Mouse (Mus musculus): ENCODE measurements around the gene Ttll9. TPM values are rescaled to one million over a fixed set of nuclear protein-coding genes. Genes with fewer than 3 reads are reported as not detected.

The Ttll9 gene
- total RNA-seq, 2 experiments from 2014 or later, result not detected

DNA sequence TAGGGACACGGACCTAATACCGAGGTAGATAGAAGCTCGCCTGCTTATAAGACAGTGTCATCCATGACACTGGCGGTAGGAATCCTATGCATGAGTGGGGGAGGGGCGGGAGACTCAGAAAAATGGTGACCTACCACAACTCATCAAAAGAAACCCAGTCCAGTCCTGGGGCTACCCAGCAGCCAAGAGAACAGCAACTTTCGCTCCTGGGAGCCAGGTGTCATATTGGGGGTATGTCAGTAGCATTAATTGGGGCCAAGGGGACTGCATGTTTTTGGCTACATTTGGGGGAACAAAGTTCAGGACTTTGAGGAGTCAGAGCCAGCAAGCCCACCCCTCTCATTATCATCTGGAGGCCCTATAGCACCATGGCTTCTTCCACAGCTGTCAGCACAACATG is 88.8 kb downstream of the Ttll9 start:
- DNase-seq, result no peak

DNA sequence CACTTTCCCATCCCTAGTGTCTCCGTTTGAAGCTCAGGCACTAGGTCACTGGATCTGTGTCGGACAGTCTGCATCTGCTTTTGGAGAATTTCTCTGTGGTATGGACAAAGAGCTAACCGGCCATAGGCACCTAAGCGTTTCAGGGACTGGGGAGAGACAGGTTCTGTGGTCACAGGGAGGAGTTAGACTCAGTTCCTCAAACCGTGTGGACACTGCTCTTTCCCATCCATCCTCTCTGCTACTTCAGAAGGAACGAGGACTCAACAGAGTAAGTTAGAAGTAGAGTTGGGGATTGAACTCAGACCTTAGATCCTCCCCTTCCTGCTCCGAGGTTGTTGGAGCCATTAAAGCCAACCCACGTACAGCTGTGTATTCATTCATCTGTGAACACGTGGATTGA is 89.3 kb downstream of the Ttll9 start:
- no peak for DNase-seq

DNA sequence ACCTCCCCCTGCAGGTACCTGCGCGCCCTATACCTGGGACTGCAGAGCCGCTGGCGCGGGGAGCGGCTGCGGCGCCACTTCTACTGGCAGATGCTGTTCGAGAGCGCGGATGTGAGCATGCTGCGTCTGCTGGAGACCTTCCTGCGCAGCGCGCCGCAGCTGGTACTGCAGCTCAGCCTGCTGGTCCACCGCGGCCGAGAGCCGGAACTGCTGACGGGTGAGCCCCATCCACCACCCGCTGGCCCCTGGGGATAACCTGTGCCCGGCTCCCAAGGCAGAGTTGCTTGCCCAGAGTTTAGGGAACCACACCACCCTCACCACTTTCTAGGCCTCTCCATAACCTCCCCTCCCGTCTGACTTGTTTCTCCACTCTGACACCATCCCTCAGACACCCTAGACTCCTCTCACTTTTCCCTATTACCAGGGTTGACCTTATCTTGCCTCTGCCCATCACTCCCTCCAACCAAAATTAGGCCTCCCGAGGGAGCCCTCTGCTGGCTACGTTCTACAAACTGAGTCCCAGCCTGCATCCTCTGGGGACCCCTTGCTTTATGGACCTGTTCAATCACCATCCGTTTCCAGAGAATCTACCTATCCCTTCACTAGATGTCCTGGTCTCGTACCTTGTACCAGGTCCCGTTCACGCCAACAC is 90.5 kb downstream of the Ttll9 start:
- DNase-seq, result no peak

DNA sequence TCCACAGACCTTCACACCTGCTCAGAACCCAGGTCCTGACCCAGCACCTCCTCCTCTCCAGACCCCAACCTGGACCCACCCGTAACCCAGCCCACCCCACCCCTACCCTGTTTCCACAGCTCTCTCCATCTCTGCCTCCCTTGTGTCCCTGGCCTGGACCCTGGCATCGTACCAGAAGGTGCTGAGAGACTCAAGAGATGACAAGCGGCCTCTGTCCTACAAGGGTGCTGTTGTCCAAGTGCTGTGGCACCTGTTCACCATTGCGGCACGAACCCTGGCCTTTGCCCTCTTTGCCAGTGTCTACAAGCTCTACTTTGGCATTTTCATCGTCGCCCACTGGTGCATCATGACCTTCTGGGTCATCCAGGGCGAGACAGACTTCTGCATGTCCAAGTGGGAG is 91.6 kb downstream of the Ttll9 start:
- no peak for DNase-seq

DNA sequence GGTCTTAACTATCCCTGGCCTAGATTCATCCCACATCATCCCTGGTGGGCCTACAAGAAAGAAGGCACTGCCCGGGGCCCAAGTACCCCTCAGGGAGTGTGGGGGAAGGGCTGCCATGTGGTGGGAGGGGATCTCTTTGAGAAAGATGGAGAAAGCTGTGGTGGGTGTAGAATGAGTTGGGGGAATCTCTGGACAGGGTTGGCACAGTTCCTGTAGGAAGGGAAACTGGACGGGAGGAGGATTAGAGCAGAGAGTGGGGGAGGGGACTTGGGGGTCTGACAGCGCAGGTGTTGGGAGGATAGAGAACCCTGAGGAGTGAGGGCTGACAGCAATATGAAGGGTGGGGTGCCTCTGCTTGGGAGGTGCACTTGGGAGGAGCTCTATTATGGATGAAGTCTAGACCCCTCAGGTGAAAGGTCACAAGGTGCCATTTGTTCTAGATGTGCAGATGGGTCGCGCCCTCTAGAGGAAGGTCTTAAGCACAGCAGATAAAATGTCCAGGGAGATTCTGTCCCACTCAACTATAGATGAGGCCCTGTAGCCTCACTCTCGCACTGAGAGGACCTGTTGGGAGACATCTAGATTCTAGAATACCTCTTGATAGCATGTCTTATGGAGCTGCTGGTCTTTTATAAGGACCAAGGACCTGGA is 93.1 kb downstream of the Ttll9 start:
- DNase-seq, result no peak

Other genes with a start within 250 kb of the Ttll9 start
- gene Id1, start 226.2 kb upstream of the Ttll9 start, total RNA-seq (2021), result 10 to 100 TPM in 1 of 2 experiments, 1 to 10 TPM in 1; 9.7 to 14.0 TPM
- 1 to 10 TPM; 2.2 to 2.7 TPM for gene Cox4i2, start 208.3 kb upstream of the Ttll9 start, total RNA-seq (2021)
- gene Bcl2l1, start 130.8 kb upstream of the Ttll9 start, total RNA-seq (2021), result 10 to 100 TPM; 13.8 to 16.4 TPM
- gene Tpx2, start 114.5 kb upstream of the Ttll9 start, total RNA-seq (2021), result 1 to 10 TPM in 1 of 2 experiments, under 1 TPM in 1; 0.92 to 1.5 TPM
- 100 to 1,000 TPM; 290 to 471 TPM for gene Mylk2, start 51.1 kb upstream of the Ttll9 start, total RNA-seq (2021)
- gene Foxs1, start 29.3 kb upstream of the Ttll9 start, total RNA-seq (2021), result 1 to 10 TPM; 1.8 to 2.4 TPM
- 1 to 10 TPM; 1.1 to 1.5 TPM for gene Dusp15, start 10.8 kb upstream of the Ttll9 start, total RNA-seq (2021)
- 10 to 100 TPM; 71.0 to 76.9 TPM for gene Pdrg1, start 52.9 kb downstream of the Ttll9 start, total RNA-seq (2021)
- under 1 TPM; 0.15 to 0.19 TPM for gene Xkr7, start 69.4 kb downstream of the Ttll9 start, total RNA-seq (2021)
- 1 to 10 TPM; 5.0 to 5.1 TPM for gene Ccm2l, start 103.5 kb downstream of the Ttll9 start, total RNA-seq (2021)
- under 1 TPM; 0.21 to 0.26 TPM for gene Hck, start 146.0 kb downstream of the Ttll9 start, total RNA-seq (2021)
- 10 to 100 TPM; 33.7 to 34.9 TPM for gene Tm9sf4, start 198.8 kb downstream of the Ttll9 start, total RNA-seq (2021)